Mouse (Mus musculus): ENCODE measurements around the gene Rsph3b.
A peak's percentile ranks its signal among the peaks of the same experiment; 100 is the strongest.

Gene Rsph3b

DNA sequence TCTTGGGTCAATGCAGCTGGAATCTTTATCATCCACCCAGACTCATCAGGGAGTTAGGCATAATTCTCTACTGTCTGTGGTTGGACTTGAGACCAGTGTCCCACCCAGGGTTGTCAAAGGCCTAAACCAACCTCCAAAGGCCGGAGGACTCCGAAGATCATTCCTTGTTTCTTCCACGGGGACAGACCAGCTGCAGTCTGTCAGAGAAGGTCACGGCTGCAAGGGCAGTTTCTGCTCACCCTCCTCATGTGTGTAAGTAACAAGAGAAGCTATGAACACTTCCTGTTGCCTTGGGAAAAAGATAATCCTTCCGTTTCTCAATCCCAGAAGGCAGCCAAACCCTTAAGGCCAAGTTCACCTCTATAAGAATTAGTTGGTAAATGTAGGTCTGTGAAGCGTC is 85.0 kb downstream of the Rsph3b start:
- DNase-seq (ENCODE audit: extremely low spot score), result no peak

DNA sequence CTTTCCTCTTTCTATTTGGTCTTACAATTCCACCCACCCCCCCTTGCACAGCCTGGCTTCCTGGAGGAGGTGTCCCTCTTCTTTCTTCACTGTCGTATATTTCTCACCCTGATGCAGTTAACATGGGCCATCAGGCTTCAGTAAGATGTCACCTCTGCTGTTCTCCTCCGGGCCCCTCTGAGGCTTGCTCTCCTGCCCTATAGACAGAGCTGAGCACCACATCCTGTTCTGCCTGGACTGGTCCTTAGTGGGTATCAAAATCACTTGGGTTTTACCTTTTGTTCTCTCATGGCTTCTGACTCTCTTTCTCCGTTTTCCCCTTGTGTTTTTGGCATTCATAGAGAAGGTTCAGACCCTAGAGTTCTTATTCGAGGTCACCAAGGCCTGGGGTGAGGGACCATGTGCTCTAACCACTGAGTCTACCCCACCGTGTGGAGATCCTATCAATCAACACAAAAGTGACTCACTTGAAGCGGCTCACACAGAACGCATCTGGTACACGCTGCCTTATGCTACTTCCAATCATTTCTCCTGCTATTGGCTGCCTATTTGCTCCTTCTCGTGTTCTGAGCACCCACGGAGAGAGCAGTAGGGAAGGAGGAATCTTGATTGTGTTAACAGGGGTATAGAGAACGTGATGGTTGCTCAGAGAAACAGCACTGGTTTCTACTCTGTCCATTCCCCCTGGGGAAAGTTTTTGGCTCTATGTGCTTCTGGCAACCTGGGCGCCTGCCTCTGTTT is 86.3 kb downstream of the Rsph3b start:
- DNase-seq (ENCODE audit: extremely low spot score), result no peak

- DNase-seq (ENCODE audit: extremely low spot score), result peak; percentile 64
These were observed 87.1 kb downstream of the Rsph3b start for GRCm38 (mm10) chr17:6861181-6862039.

DNA sequence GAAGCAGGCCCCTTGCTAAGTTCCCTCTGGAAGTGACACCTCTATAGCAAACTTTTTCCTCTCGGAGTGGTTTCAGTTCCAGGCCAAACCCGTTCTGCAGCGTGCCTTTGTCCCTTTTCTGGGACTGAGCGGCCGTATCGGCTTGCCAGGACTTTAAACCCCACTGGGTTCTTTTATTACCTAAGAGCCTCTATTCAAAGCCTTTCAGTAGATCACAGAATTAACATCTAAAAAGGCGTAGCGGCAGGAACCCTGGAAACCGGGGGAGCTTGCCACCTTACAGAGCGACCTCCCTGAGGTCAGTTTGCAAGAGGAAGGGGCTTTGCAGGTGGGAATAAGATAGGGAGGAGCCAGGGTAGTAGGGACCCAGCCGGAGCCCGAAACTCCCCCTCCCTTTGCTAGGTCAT is 88.0 kb downstream of the Rsph3b start:
- DNase-seq (ENCODE audit: extremely low spot score), result peak; percentile 54

DNA sequence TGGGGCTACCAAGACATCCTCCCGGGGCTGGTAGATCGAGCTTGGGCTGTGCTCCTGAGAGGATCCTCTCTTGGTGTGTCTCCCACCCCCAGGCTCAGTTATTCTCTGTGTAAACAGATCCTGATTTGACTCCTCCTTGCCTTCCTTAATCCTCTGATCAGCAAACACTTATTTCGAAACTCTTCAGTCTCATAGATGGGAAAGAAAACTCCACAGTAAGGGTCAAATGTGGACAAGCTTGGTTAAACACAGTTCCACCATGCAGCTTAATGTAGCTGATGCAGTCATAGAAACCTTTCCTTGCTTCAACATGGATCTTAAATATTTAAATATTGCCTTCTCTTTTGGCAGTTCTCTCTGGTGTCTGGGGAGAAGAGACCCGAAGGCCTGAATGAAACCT is 88.4 kb downstream of the Rsph3b start:
- DNase-seq (ENCODE audit: extremely low spot score), result peak; percentile 31
